Mouse (Mus musculus) right cerebral cortex, postnatal 10 days (tissue): ENCODE measurements around the gene 4930578C19Rik.
"Not testable (repeated sequence)": the region's sequence is repeated elsewhere in the genome, so short reads cannot be mapped to it uniquely, and the experiment has no call there.

Experiments
- DNase-seq, 2 experiments: peaks; one replicate each; pipeline ENCODE4 v3.0.0; 2021; ENCODE audit warnings: low spot score in 2 of 2

4930578C19Rik gene

DNA sequence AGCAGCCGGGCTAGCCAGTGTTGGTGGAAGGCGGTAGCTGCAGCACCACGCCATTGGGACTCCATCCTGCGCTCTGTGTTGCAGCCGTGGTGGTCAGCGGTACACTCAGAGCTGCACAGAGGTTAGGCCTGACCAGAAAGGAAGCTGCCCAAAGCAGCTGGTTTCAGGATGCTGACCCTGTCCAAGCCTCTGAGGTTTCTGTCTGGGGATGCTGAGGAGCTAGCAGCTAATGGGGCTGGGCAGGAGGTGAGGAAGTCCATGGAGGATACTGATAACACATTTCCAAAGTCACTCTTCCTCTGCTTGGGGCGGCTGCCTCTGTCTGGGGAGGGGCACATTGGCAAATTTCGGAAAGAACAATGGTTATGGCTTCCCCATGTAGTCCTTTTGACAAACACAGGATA, at the start of gene 4930578C19Rik:
Gene 4930578C19Rik, minus strand, starts transcription at position 200 of the 404 bp plus-strand sequence.
- no peak for DNase-seq

DNA sequence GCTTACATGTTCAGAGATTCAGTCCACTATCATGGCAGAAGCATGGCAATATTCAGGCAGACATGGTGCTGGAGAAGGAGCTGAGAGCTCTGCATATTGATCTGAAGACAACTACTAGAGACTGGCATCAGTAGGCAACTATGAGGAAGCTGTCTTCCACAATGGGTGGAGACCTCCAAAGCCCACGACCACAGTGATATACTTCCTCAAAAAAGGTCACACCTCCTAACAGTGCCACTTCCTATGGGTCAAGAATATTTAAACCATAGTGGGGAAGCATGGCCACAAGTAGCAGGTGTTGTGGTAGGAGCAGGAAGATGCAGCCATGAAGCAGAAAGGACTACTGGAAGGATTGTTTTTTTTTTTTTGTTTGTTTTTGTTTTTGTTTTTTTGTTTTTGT, 6.5 kb upstream of the 4930578C19Rik start:
- DNase-seq, result no peak

DNA sequence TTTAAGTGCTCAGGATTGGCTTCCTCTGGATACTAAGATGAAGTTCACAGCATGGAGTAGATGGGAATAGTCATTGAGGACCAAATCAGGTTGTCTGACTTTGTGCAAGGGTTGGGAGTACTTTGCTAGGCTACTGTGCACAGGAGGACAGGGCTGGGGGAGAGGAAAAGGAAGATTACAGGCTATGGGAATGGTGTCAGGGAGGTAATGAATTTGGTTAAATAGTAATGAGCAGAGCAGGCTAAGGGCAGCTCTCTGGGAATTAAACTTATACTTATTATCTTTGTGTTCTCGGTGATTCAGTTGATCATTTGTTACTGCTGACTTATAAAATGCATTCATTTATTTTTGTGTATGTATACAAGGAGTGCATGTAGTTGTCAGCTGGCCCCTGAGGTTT, 1.7 kb upstream of the 4930578C19Rik start:
- DNase-seq, result no peak

DNA sequence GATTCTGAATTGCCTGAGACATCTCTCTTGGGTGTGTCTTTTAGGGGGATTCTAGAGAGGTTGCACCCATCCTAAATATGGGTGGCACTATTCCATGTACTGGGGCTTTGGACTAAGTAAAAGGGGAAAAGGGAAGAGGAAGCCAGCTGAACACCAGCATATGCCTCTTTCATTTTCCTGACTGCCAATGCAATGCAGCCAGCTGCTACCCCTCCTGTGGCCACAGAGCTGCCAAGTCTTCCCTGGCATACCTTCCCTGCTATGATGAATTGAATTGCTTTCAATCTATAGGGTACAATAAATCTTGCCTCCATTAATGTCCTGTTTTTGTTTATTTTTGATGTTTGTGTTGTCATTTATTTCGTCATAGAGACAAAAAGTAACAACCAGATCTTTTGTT, 9.6 kb downstream of the 4930578C19Rik start:
- peak; percentile 27 to 34 for DNase-seq

DNA sequence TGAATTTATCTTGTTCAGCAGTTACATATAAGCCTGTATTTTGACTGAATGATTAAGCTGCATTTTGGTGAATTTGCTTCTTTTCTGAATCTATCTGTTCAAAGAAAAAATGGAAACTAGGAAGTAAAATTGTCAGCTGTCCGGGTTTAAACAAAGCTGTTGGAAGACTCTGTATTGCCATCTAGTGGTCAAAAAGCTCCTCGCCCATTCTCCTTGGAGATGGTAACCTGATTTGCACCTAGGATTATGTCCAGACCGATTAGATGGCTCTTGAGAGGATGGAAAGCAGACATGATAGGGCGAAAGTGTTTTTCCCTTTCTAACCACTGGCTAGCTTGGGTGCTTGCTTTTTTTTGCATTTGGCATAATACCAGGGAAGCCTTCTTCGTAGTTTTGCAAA, 19.1 kb downstream of the 4930578C19Rik start:
- peak; percentile 68 to 72 for DNase-seq

DNA sequence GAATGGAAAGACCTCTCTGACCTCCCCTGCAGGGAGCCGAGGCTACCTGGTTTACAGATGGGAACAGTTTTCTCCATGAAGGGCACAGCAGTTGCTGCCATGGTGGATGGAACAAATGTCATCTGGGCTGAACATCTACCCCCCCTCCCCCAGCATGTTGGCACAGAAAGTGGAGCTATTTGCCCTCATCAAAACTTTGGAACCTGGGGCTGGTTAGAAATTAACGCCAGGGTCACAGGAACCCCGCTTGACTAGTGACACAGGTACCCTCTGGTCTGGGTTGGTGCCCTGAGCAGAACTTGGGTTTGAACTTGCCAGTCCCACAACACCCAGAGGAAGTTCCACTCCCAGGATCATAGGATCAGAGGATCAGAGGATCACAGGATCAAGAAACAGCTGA, 35.7 kb downstream of the 4930578C19Rik start:
- no peak for DNase-seq

DNA sequence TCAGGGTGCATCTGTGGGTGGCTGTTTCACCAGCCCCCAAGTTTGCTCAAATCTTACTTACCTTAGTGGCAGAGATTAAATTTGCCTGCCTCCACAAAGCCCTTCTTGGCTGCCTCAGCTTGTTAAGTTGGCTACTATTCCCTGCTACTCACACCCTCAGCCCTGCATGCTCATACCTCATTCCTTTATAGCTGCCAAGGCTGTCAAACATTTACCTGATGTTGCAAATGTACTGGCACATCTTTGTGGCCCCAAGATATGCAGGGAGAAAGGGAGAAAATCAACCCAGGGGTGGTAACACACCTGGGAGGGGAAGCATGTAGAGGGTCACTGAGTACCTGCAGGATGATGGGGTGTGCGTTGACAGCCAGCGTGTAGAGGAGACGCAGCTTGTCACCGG, 38.0 kb downstream of the 4930578C19Rik start:
- DNase-seq, result no peak

DNA sequence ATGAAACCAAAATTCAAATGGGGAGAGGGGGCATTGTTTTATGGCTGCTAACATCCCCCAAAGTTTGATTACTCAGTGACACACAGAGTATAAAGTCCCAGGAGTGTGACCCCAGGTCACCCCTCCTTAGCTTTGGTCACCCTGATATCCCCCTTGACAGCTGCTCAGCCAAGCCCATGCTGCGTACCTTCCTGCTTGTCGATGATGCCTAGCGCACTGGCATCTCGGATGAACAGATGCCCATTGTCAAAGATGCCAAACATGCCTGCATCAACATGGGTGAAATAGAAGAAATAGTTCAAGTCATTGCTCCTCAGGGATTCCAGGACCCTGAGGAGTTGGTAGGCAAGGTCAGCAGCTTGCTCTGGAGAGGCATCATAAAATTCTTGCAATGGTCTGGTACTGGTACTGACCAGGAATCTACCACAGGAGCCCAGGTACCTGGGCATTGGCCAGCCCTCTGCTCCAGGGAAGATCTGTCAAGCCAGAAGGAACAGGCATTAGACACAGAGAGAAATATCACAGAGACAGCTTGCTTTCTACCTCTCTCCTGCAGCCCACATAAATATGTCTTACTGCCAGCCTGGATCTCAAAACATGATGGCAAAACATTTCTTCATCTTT, 40.9 kb downstream of the 4930578C19Rik start:
- no peak for DNase-seq

DNA sequence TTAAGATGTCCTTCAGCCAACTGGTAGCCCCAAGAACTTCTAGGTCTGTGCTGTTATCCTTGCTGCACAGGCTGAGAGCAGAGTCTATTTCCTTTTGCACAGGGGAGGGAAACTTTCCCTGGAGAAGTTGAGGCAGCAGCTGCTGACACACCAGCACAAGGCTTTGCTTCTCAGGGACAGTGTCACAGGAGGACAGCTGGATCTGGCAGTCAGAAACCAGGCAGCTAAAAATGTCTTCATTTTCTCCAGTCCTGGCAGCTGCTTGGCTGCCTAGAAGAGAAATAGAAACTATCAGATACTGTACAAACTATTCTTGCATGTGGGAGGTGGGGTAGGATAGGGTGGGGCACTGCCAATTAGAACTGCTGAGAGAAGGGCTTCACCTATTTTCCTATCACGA, 42.2 kb downstream of the 4930578C19Rik start:
- DNase-seq, result peak; percentile 23 to 33

DNA sequence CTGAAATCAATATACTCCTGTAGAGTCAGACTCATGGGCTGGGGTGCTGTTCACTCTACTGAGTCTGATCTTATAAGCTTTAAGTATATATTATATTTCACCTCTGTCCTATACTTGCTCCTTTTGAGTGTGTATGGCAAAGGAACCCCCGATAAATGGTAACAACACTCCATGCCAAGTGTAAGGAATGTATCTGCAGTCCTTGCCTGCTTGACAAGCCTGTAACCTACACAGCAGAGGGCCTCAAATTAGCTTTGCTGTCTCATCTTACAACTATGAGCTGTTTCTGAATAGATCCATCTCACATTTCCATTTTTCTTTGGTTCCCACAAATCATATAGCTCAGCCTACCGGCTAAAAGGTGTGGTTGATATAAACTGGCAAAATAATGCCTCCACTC, 46.6 kb downstream of the 4930578C19Rik start:
- DNase-seq, result no peak

DNA sequence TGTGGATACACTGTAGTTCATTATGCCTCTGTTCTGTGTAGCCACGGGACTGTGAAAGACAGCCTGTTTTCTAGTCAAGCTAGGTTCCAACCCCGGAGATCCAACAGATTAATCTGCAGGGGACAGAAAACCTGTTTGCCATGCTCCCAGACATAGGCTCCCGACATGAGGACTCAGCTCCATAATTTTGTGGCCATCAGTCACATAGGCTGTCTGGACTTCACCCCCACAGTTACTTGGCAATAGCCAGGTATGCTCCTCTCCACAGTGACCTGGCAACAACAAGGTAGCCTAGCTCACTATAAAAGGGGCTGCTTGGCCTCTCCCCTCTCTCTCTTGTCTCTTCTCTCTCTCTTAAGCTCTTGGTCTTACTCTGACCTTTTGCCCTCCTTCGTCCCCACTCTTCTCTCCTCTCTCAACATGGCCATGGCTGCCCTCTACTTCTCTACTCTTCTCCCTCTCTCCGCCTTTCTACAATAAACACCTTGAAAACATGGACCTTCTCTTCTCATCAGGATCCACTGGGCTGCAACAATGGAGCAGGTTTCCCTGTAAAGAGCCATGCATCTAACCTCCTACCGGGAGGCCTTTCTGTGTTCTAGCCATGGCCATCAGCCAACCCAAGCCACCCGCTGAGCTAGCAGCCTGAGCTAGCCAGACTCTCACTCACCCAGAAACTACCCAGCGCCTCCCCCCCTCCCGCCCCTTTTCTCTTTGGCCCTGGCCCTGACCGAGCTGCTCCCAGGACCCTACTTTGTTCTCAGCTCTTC, 49.9 kb downstream of the 4930578C19Rik start:
- no peak for DNase-seq

DNA sequence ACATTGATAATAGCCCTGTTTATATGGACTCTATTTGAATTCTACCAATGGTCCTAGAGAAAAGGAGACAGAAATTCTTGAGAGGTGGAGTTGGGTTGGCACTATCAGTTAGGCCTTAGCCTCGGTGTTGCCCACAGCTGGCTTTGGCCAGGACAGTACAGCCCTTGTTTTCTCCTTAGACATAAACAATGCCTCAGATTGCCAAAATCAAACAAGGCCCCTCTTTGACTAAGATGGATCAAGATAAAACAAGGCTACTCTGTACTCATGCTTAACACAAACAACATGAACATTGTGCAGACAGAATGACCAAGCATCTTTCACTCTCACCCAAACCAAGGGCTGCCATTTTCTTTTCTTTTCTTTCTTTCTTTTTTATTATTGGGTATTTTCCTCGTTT, 51.6 kb downstream of the 4930578C19Rik start:
- DNase-seq, result no peak

DNA sequence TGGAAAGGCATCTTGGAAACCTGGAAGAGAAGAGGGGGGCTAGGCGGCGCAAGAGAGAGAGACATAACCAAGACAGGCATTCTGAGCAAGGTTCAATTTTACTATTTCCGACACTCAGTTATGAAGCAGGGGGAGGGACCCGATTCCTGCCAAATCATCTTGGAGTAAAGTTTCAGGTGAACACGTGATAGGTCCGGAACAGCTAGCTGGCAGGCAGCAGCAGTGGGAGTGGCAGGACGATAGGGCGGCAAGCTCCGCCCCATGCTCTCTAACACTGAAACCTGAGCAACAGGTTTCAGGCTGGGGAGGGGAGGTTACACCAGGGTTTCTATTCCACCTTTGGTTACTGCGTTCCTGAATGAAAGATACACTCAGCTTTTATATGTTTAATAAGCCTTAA, 58.9 kb downstream of the 4930578C19Rik start:
- DNase-seq, result no peak

DNA sequence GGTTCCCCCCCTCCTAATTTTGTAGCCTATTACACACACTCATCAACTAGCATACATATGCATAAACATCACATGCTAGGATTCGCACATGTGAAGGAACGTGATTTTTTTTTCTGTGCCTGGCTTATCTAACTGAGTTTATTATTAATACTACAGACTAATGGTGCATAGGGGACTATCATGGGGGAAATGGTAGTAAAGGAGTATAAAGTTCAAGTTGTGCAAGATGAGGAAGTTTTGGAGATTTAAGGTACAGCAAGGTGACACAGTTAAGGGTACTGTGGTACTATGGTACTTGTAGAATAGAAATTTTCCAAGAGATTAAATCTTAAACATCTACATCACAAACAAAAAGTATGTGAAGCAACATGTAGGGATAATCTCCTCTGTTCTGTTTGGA, 64.5 kb downstream of the 4930578C19Rik start:
- no peak for DNase-seq

DNA sequence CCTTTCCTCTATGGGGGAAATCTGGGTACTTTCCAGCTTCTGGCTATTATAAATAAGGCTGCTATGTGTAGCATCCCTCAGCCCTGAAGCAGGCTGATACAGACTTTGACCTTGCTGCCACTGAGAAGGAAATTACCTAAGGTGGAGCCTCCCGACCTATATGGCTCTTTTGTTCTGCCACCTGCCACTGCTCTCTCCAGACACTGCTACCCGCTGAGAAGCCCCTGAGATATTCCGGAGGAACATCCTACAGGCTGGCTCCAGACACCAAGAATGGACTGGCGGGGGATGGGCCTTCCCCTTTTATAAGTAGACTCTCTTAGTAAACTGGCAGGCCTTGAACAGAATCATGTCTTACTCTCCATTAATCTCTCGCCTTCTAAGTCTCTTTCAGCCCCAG, 77.0 kb downstream of the 4930578C19Rik start:
- DNase-seq, result not testable (repeated sequence)
